Comparison of ENCODE assay signal across 22 mouse cellular contexts in genomic region chr5:134528488-134528887, GRCm38 (mm10). TPM values are rescaled to one million over a fixed set of nuclear protein-coding genes. Genes with fewer than 3 reads are reported as not detected.
DNase-seq lines count a peak whose midpoint lies in the region; ATAC-seq lines count a peak whose summit lies in the region.
"Had no signal": no experiment of that assay in that cellular context is flagged by ENCODE, and none has a peak within 500 bp of the region (broad histone marks: within the 10 kb centered on the region; RNA-seq: fewer than 3 reads in every experiment).

No protein-coding gene starts in this region.

- H3K27me3 ChIP-seq in forebrain, embryonic 12.5 days, result no peaks in the 10 kb centered on the region
- H3K27me3 ChIP-seq in forebrain, embryonic 11.5 days (ENCODE audit: control insufficient read depth, insufficient read depth, low read length), result no peaks in the 10 kb centered on the region
- H3K27me3 ChIP-seq in neural tube, embryonic 13.5 days, result no peaks in the 10 kb centered on the region
- H3K27me3 ChIP-seq: CH12.LX; intestine, embryonic 15.5 days; limb, embryonic 15.5 days; Patski had no signal

- H3K27ac ChIP-seq in forebrain, embryonic 12.5 days, result no peak overlapping the region
- no peak overlapping the region for H3K27ac ChIP-seq in forebrain, embryonic 11.5 days (ENCODE audit: low read depth, low read length)
- peak overlapping the region; percentile 49 for H3K27ac ChIP-seq in neural tube, embryonic 13.5 days (replicated peaks)
- H3K27ac ChIP-seq: intestine, embryonic 15.5 days; limb, embryonic 15.5 days had no signal

- 34% methylated on average over 9 of the region's 9 CpGs for WGBS in forebrain, embryonic 12.5 days
- WGBS in forebrain, embryonic 11.5 days, result 31% methylated on average over 9 of the region's 9 CpGs
- WGBS in neural tube, embryonic 13.5 days, result 44% methylated on average over 9 of the region's 9 CpGs

- peak overlapping the region; percentile 10; the same call in 1 of the 2 replicates for H3K4me2 ChIP-seq in forebrain, embryonic 12.5 days
- H3K4me2 ChIP-seq in forebrain, embryonic 11.5 days (ENCODE audit: low read depth, low read length, severe bottlenecking), result no peak overlapping the region
- H3K4me2 ChIP-seq in neural tube, embryonic 13.5 days, result no peak overlapping the region
- H3K4me2 ChIP-seq: intestine, embryonic 15.5 days; limb, embryonic 15.5 days; lung, embryonic 14.5 days had no signal

- no peak overlapping the region for H3K9ac ChIP-seq in forebrain, embryonic 12.5 days
- H3K9ac ChIP-seq in forebrain, embryonic 11.5 days (ENCODE audit: low read length), result no peak overlapping the region
- H3K9ac ChIP-seq in neural tube, embryonic 13.5 days, result peak overlapping the region; percentile 27
- H3K9ac ChIP-seq: intestine, embryonic 15.5 days; limb, embryonic 15.5 days; lung, embryonic 14.5 days had no signal

- peaks cover 16% of the 10 kb centered on the region for H3K4me1 ChIP-seq in forebrain, embryonic 12.5 days
- no peaks in the 10 kb centered on the region for H3K4me1 ChIP-seq in forebrain, embryonic 11.5 days (replicated peaks; ENCODE audit: control insufficient read depth, insufficient read depth, low read length)
- peaks cover 27% of the 10 kb centered on the region for H3K4me1 ChIP-seq in neural tube, embryonic 13.5 days (replicated peaks)

- DNase-seq in forebrain, embryonic 11.5 days (ENCODE audit: low spot score), result no peak
- DNase-seq in kidney, postnatal 25 days, result peak; percentile 36 to 56
- no peak for DNase-seq in kidney, adult 11 months
- DNase-seq in neural tube, embryonic 10.5 days (ENCODE audit: extremely low spot score, low spot score), result no peak
- no peak for DNase-seq in frontal cortex, adult 2 months (ENCODE audit: extremely low spot score in 1 of 2, low spot score in 1 of 2)
- DNase-seq in layer of hippocampus, adult 8-10 months (ENCODE audit: low spot score in 2 of 2), result no peak
- DNase-seq: cerebellum, adult 11 months; cerebellum, postnatal 36 days; lung, embryonic 14.5 days; thymus, postnatal 14 days had no signal

- no peaks in the 10 kb centered on the region for H3K9me3 ChIP-seq in forebrain, embryonic 12.5 days
- no peaks in the 10 kb centered on the region for H3K9me3 ChIP-seq in forebrain, embryonic 11.5 days (ENCODE audit: control insufficient read depth, low read length)
- no peaks in the 10 kb centered on the region for H3K9me3 ChIP-seq in neural tube, embryonic 13.5 days
- H3K9me3 ChIP-seq: intestine, embryonic 15.5 days; limb, embryonic 15.5 days had no signal

- no peak for ATAC-seq in forebrain, embryonic 12.5 days (ENCODE audit: low FRiP score)
- ATAC-seq in forebrain, embryonic 11.5 days (replicated peaks; ENCODE audit: low FRiP score), result no peak
- ATAC-seq in neural tube, embryonic 13.5 days (ENCODE audit: low read depth), result no peak
- ATAC-seq: Patski had no signal

- no peak overlapping the region for H3K4me3 ChIP-seq in forebrain, embryonic 12.5 days (replicated peaks)
- H3K4me3 ChIP-seq in forebrain, embryonic 11.5 days (ENCODE audit: low read depth, low read length), result no peak overlapping the region
- no peak overlapping the region for H3K4me3 ChIP-seq in neural tube, embryonic 13.5 days
- H3K4me3 ChIP-seq: intestine, embryonic 15.5 days; limb, embryonic 15.5 days had no signal

- peaks cover 44% of the 10 kb centered on the region for H3K36me3 ChIP-seq in forebrain, embryonic 12.5 days (replicated peaks)
- H3K36me3 ChIP-seq in forebrain, embryonic 11.5 days (ENCODE audit: control insufficient read depth, insufficient read depth, low read length), result no peaks in the 10 kb centered on the region
- peaks cover 70% of the 10 kb centered on the region for H3K36me3 ChIP-seq in neural tube, embryonic 13.5 days
- H3K36me3 ChIP-seq: intestine, embryonic 15.5 days had no signal

RNA-seq across cellular contexts. Expression of gene Clip2, which starts 23.7 kb away (rescaled TPM):
- 9.8 and 11.1 TPM in 2 replicates for polyA plus RNA-seq in forebrain, embryonic 12.5 days (2016; fragmentation: Nextera tagmentation; extraction: Ambion mirVana)
- polyA plus RNA-seq in forebrain, embryonic 11.5 days (2014; fragmentation: Nextera tagmentation; extraction: Ambion mirVana), result 6.1 and 6.8 TPM in 2 replicates
- polyA plus RNA-seq in neural tube, embryonic 13.5 days (2015; fragmentation: Nextera tagmentation; extraction: Ambion mirVana), result 11.9 and 12.6 TPM in 2 replicates
- 72.4 and 72.6 TPM in 2 replicates for polyA plus RNA-seq in frontal cortex, adult 2 months (2012; rRNA removed)
- total RNA-seq in layer of hippocampus, adult 8-10 months (2022), result 100 to 1,000 TPM in 2 of 4 experiments, 10 to 100 TPM in 2; 92.3 to 109 (median 102) TPM

RNA-seq across cellular contexts. Expression of gene Syna, which starts 31.5 kb away (rescaled TPM):
- polyA plus RNA-seq in forebrain, embryonic 12.5 days (2016; fragmentation: Nextera tagmentation; extraction: Ambion mirVana), result 0.14 and 0.27 TPM in 2 replicates
- not detected in 2 replicates for polyA plus RNA-seq in forebrain, embryonic 11.5 days (2014; fragmentation: Nextera tagmentation; extraction: Ambion mirVana)
- polyA plus RNA-seq in neural tube, embryonic 13.5 days (2015; fragmentation: Nextera tagmentation; extraction: Ambion mirVana), result 0.31 and 0.85 TPM in 2 replicates
- polyA plus RNA-seq in frontal cortex, adult 2 months (2012; rRNA removed), result 0.38 and 0.40 TPM in 2 replicates
- 1 to 10 TPM; 3.3 to 4.4 (median 3.7) TPM for total RNA-seq in layer of hippocampus, adult 8-10 months (2022)
- total RNA-seq: gastrocnemius, adult 8-10 months; heart, adult 18-20 months; monocyte, adult 5-6 weeks had no signal
- polyA plus RNA-seq: embryonic facial prominence, embryonic 11.5 days; heart, postnatal 0 days; lung, embryonic 14.5 days; spleen, adult 2 months had no signal

RNA-seq across cellular contexts. Expression of gene Rfc2, which starts 52.7 kb away (rescaled TPM):
- polyA plus RNA-seq in forebrain, embryonic 12.5 days (2016; fragmentation: Nextera tagmentation; extraction: Ambion mirVana), result 305 and 325 TPM in 2 replicates
- polyA plus RNA-seq in forebrain, embryonic 11.5 days (2014; fragmentation: Nextera tagmentation; extraction: Ambion mirVana), result 375 and 391 TPM in 2 replicates
- 184 and 214 TPM in 2 replicates for polyA plus RNA-seq in neural tube, embryonic 13.5 days (2015; fragmentation: Nextera tagmentation; extraction: Ambion mirVana)
- polyA plus RNA-seq in frontal cortex, adult 2 months (2012; rRNA removed), result 124 and 130 TPM in 2 replicates
- 10 to 100 TPM; 50.2 to 60.7 (median 55.7) TPM for total RNA-seq in layer of hippocampus, adult 8-10 months (2022)

Comparison
In these comparisons a context has a peak if more than half of its experiments do, and no peak if none do; other contexts are left out.
1. DNase-seq: peak in kidney, postnatal 25 days (2 of 2); none in forebrain, embryonic 11.5 days (single experiment), kidney, adult 11 months (single experiment), neural tube, embryonic 10.5 days (single experiment), frontal cortex, adult 2 months (0 of 2) and layer of hippocampus, adult 8-10 months (0 of 2).